Mouse (Mus musculus): ENCODE results near the gene Rab3c.

The Rab3c gene

DNA sequence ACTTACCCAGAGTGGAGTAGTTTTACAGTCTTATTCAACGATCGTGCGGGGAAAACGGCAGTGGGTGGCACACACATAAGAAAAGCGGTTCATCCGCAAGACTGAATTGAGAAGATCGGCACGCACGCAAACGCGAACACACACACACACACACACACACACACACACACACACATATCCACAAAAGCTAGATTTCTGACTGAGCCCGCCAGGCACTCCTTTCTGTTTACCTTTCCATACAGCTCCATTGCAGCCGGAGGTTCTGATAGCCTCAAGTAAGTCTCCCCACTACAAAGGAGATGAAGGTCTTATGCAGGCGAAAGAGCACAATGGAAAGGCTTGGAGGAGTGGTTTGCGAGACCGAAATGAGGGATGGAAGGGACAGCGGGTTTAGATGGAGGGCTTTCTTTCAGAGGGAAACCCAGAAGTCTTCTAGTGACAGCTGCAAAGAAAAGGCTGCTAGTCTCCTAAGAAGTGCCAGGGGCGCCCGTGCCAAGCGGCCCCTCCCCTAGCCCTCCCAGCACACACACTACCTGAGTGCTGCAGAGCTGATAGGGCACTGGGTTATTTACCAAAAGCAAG lies at the start of gene Rab3c:
TSS of gene Rab3c (minus strand) at position 434 of the 582 bp plus-strand sequence.
- no peak for DNase-seq

DNA sequence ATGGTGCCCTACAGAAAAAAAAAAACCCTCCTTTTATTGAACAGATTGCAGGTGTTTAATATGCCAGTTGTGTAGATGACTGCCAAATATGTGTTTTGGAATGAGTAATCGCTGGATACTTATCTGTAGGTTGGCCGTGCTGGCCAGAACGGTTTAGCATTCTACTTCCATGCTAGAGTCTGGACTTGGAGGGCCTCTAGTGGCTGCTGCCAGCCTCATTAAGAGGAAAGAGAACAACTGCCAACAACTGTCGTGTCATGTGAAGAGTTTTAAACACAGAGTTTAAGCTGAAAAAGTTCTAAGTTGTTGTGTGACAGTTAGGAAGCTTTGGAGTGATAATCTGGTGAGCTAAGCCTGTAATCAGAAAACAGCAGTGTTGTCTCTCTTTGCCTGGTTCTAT lies 38.0 kb upstream of the Rab3c start:
- DNase-seq = peak; percentile 2

- no peak for DNase-seq
Observed at GRCm38 (mm10) chr13:110307188-110307587, 26.4 kb upstream of the Rab3c start.

- DNase-seq = no peak
Observed at GRCm38 (mm10) chr13:110297112-110297511, 16.3 kb upstream of the Rab3c start.

DNA sequence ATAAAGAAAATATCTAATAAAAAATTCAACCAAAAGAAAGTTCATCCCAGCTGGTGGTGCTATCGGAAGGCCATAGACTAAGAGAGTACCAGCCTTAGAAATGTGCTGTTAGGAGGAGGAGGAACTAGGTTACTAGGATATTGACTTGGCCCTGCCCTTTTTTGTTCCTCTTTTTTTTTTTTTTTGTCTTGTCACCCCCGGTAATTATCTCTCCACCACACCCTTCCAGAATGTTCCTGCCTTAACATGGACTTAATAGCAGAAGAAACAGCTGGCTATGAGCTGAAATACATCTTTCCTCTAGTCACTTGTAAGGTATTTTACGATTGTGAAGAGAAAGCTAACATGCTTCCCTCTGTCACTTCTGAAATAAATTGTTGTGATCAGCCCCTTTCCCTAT lies 7.7 kb upstream of the Rab3c start:
- no peak for DNase-seq

DNA sequence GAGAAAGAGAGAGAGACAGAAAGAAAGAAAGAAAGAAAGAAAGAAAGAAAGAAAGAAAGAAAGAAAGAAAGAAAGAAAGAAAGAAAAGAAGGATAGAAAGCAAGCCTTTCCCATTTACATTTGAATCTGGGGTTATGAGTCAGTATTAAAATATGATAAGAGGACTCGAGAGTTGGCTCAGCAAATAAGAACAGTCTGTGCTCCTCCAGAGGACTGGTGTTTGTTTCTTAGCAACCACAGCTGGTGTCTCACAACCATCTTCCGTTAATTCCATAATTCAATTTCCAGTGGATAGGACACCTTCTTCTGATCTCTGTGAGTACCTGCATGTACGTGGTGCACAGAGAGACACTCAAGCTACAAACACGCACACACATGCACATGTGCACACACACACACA lies 3.0 kb upstream of the Rab3c start:
- no peak for DNase-seq

- DNase-seq = peak; percentile 43
Observed at GRCm38 (mm10) chr13:110280028-110280562, 701 bp downstream of the Rab3c start.

- DNase-seq = no peak
Observed at GRCm38 (mm10) chr13:110278976-110279736, 1.6 kb downstream of the Rab3c start.

DNA sequence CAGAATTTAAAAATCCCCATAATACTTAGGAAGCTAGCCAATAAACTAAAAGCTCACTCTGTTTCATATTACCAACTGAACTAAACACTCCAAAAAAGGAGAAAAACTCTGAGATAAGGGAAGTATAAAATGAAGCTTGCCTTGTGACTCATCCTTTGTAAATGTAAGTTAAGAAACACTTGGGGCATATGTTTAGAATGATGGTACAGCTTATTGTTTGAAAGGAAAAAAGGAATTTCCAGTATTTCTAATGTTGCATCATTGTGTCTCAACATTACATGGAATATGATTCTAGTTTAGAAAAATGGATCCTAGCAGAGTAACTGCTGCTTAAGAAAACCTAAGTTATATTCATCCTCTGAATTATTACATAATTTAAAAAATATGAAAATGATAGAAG lies 3.1 kb downstream of the Rab3c start:
- no peak for DNase-seq

GRCm38 (mm10) chr13:110275471-110275870 lies 5.3 kb downstream of the Rab3c start:
- no peak for DNase-seq

- DNase-seq = no peak
Observed at GRCm38 (mm10) chr13:110260649-110261048, 20.1 kb downstream of the Rab3c start.

DNA sequence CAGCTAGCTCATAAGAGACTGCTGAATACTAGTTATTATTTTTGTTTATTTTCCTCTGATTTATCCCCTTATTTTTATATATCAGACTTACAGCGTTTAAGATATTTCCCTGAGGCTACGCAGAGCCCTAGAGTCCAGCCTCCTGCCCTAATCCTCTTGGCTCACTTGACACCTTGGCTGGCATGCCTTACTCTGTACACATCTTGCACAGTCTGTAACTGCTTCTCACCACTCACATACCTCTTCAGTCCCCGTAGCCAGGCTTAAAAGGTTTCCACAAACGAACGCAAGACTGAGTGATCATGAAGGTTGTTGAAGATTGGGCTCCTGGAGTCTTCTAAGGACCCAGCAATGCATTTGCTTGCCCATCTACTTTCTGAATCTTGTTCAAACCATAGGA lies 29.3 kb downstream of the Rab3c start:
- no peak for DNase-seq

- DNase-seq = no peak
Observed at GRCm38 (mm10) chr13:110248481-110248880, 32.3 kb downstream of the Rab3c start.

DNA sequence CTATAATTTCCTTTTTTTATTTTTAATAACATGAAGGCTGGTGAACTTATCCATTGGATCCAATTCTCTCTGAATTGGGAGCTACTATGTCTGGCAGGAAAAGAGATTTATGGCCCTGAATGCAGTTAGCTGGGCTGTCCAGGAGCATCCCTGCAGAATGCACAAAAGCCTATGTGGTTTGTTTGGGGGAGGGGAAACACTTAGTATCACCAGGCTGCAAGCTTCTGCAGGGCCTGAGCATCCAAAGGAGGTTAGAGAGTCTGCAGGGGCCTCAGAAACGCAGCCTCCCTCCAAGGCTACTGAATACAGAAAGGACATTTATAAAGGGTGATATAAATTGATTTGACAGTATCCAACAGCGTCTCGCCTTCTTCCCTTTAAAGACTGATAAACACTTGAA lies 41.8 kb downstream of the Rab3c start:
- no peak for DNase-seq

GRCm38 (mm10) chr13:110237209-110237935 lies 43.4 kb downstream of the Rab3c start:
- DNase-seq = no peak

GRCm38 (mm10) chr13:110233364-110233763 lies 47.4 kb downstream of the Rab3c start:
- DNase-seq = no peak

DNA sequence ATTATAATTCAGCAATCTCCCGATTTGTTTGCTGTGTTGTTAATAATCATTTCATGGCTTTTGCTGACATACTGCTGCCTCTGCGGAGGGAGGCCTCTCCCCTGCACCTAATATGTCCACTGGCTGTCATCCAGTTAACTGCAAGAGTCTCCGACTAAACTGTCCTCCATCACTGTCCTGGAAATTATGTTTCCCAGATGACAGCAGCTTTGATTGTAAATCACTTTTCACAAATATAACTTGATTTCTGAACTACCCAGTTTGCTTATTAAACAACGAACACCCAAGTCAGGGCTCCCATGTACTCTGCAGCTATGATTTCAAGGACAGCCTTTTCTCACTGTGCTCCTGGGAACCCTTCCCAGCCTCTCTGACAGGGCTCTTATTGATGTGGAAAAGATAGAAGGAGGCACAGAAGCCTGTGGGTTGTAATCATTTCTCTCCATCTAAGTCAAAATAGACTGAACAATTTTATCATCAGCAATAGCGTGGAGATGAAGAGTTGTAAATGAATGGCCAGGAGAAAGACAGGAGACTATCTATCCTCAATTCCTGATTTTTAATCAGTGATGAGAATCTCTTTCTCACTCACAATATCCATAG lies 49.6 kb downstream of the Rab3c start:
- no peak for DNase-seq

DNA sequence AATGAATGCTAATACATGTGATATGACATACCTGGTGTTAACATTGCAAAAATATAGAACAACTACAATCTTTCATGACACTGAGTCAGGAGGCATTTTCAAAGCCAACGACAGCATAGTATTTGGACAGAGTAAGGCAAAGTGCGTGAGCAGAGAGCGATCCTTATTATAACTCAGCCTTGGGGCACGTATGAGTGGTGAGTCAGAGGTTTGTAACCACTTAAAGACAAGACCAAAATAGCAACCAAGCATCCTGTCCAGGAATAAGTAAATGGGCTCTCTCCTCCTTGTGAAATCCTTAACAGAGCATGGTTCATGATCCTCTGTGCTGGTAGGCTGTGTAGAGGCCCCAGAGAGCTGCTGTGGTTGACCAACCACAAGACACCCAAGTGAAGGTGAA lies 50.8 kb downstream of the Rab3c start:
- no peak for DNase-seq

DNA sequence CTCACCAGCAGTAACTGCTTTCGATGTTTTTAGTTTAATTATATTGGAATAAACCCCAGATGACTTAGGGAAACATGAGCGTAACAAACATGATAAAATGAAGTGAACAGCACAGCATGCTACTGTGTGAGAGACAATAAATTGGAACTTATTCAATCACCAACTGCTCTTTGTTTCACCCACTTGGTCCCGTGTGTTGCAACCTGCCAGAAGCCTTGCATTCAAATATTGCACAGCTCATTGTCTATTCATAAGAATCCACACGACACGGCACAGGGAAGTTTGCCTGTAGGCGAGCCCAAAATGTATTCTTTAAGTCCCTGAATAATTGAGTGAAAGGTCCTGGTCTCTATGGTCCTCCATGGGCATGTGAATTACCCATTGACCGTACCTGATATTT lies 61.6 kb downstream of the Rab3c start:
- no peak for DNase-seq

DNA sequence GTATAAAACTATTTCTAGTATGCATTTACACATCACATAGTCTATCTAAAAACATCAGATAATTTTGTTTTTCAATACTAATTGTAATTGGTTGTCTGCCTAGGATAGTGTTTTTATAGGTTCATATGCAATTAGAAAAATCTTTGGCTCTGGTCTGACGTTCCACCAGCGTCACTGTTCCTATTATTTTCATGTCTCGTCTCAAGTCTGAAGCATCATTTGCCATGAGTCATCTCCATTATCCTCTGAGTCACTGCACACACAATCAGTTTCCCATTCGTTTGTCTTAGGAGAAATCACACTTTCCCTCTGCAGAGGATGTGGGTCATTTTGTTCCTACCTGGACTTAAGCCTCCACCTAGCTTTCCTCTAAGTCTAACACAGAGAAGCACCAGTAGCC lies 62.3 kb downstream of the Rab3c start:
- DNase-seq = no peak

- DNase-seq = no peak
Observed at GRCm38 (mm10) chr13:110211526-110212075, 69.2 kb downstream of the Rab3c start.

DNA sequence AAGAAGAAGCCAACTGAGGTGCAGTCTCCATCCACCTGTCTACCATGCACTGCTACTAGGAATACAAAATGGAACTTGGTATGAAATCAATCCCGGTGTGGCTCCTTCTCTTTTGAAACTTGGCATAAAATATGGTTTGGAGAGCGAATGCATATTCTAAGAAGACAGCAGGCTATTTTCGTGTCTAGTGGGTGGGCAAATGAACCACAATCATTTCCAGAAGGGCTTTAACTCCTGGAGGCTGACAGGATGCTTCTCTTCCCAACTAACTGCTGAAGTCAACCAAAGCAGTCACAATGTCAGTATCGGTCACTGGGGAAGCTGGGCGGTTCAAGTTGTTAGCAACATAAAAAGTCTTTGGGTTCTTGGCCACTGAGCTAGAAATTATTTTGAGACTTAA lies 81.9 kb downstream of the Rab3c start:
- no peak for DNase-seq

DNA sequence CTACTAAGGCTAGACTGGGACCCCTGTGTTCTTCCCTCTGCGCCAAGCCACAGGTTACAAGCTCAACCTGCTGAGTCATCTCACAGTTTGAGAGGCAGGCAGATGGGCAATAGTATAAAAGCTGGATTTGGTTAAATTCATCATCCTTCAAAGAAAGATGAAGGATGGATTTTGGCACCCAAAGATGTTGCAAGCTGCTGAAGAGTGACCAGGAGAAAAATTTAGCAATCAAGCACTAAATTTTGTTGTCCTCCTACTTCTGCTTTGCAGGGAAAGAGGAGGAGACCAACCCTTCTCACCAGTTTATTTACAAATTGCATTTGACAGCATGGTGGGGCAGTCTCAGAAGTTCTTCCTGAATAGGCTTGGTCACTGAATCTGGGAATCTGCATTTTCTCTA lies 90.8 kb downstream of the Rab3c start:
- no peak for DNase-seq

Data from kidney, adult 9 months (tissue).